Mouse (Mus musculus) telencephalon, adult 2 months (tissue): ENCODE measurements around the gene Mlf1.

Experiments used
- DNase-seq: peaks from one replicate; pipeline ENCODE4 v3.0.0-alpha.2; 2011; ENCODE audit warnings: low read depth, low spot score

The Mlf1 gene

GRCm38 (mm10) chr3:67373872-67374271 lies at the start of gene Mlf1:
TSS of gene Mlf1 (plus strand) at chr3:67374097.
- peak; percentile 79 for DNase-seq

DNA sequence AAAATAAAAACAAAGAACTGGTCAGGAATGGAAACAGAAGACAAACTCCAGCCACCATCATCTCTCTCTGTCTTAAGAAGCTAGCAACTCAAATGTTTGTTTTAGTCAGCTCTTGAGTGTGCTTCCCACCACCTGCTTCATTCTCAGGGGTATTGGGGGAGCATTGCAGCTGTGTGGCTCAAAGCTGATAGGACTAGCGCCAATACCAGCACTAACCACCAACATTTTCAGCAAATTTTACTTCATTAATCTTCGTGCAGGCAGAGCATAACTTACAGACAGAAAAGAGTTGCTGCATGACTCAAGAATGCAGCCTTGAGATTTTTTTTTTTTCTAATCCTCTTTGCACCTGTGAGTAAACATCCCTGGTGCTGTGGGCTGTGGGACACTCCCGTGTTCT lies 34.3 kb upstream of the Mlf1 start:
- DNase-seq: no peak

DNA sequence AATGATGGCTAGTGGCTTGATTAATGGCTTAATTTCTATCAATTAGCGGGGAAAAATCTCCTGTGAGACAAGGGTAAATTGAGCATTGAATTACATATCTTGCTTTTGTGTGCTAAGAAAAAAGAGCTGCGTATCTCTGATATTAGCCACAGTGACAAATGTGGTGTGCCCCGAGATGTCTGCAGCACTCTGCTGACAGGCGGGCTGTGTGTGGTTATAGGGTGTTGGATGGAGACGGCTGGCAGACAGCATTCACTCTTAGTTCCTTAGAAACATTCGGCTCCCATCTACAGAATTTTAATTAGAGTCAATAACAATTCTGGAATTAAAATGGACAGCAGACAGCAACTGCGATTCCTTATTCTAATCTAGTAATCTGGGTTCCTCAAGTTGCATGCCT lies 33.0 kb upstream of the Mlf1 start:
- no peak for DNase-seq

GRCm38 (mm10) chr3:67343004-67343662 lies 30.8 kb upstream of the Mlf1 start:
- no peak for DNase-seq

DNA sequence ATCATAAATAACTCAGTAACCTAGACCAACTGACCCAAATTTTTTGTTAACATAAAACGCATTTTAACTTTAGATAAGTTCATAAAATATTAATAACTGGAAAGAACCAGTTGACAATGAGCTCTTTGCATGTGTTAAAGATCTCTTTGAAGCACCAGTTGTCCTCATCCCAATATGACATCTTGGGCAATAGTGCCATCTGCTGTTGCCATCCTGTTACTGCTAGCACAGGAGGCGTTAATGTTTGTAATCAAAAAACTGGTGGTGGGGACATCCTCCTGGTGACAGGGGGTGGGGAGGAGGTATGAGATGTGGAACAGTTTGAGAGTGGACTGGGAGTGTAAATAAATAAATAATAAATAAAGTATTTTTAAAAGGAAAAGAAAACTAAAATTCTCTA lies 29.3 kb upstream of the Mlf1 start:
- peak; percentile 22 for DNase-seq

- no peak for DNase-seq
Measured at GRCm38 (mm10) chr3:67346674-67347073, 27.2 kb upstream of the Mlf1 start.

DNA sequence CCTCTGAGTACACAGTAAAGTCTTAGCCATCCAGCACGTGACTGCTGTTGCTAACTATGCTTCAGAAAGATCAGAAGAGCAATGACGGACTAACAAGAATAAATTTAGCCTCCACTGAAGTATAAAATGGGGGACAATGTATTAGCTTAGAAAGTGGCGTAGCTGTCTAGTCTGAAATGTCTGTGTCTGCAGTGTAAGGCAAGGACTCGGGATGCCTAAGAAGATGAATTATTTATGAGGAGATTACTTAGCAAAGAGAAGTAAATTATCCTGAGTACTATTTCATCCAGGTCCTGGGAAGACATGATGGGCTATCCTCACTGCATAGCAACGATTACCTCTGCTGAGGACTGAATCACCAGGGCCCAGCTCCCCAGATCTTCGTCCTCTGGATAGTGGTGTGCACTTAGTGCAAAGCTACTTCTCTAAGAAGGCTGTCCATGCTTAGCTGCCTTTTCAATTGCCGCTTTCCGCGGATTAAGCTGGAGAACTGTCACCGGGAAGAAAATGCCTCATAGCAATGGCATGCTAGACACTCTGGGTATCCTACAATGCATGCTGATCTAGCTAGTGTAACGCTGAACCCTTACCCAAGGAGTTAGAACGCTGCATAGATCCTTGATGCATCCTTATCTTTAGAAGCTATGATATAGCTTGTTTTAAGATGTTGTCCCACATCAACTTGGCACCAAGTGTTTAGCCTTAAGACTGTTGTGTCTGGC lies 22.3 kb upstream of the Mlf1 start:
- DNase-seq: no peak

GRCm38 (mm10) chr3:67352128-67352762 lies 21.7 kb upstream of the Mlf1 start:
- DNase-seq: peak; percentile 45

GRCm38 (mm10) chr3:67352763-67353149 lies 21.1 kb upstream of the Mlf1 start:
- no peak for DNase-seq

DNA sequence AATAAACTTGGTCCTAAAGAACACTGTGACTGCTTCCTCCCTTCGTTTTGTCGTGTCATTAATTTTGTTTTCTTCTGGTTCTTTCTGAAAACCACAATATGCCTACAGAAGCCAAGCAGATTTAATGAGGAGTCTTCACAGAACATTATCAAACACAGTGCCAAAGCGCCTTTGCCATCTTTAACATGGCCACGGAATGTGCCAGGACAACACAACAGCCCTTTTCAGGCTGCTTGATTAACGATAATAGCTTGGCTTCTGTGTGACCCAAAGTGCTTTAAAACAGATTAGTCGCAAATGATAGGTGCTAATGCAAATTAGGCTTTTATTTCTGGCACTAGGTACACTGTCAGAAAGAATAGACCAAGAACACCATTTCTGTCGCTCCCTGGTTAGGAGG lies 15.5 kb upstream of the Mlf1 start:
- DNase-seq: no peak

- no peak for DNase-seq
Measured at GRCm38 (mm10) chr3:67366087-67366892, 7.6 kb upstream of the Mlf1 start.

DNA sequence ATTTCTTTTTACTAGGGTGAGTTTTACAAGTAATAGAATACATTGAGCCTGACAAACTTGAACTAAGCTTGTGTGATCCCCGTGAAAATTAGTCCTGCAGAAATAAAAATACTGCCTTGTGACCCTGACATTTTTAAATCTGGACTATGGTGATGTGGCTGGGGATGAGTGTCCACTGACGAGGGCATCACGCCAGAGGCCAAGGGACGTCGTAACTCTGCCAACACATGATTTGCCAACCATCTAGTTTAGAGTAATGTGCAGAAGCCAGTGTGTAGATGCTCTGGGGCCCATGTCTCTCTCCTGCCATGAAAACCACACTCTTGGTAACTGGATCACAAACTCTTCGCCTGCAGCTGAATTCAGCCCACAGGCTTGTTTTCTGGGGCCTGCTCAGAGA lies 6.4 kb upstream of the Mlf1 start:
- DNase-seq: no peak

DNA sequence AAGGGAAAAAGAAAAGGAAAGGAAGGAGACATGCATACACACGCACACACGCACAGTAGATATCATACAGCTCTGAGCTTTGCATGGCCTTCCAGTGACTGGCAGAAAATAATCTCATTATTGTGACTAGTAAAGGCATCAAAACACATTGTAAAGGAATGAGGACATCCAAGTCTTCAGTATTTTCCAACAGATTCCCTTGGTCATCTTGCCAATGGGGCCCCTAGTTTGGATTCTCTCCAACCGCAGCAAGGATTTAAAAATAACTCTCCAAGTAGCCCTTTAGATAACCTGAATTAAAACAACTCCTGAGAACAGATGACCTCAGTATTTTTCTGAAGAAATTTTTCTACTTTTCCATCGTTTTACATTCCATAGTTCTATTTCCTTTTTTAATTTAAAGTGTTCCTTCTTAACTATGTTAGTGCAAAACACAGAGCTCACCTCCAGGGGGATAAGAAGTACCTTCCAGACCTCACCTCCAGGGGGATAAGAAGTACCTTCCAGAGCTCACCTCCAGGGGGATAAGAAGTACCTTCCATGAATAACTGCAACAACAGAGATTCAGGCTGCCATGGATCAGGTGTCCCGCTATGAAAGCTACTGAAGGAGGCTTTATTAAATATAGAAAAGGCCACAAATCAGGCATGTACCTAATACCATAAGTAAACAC lies 4.4 kb upstream of the Mlf1 start:
- no peak for DNase-seq

DNA sequence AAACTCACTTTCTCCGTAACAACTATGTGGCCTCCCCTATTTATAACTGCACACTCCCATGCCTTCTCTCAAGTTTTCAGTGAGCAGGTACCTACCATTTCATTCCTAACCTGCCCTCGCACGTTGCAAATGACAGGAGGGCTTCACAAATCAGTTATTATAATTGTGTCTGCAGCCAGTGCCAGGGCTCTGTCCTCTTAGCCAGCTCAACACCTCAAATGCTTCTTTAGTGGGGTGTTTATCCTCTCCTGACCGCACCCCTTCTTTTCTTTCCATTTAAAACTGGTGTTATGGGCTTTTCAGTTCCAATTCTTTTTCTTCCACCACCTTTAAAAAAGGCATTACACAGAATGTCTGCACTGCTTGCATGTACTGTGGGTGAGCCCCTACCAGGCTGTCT lies 1.7 kb upstream of the Mlf1 start:
- no peak for DNase-seq

- no peak for DNase-seq
Measured at GRCm38 (mm10) chr3:67372781-67373180, 1.1 kb upstream of the Mlf1 start.

GRCm38 (mm10) chr3:67374360-67374778 lies 472 bp downstream of the Mlf1 start:
- DNase-seq: no peak

GRCm38 (mm10) chr3:67375063-67375462 lies 1.2 kb downstream of the Mlf1 start, which contains the start of gene Gm17402:
TSS of gene Gm17402 (minus strand) at chr3:67375163.
- DNase-seq: no peak

- no peak for DNase-seq
Measured at GRCm38 (mm10) chr3:67378215-67378614, 4.3 kb downstream of the Mlf1 start.

GRCm38 (mm10) chr3:67429338-67429998 lies 55.6 kb downstream of the Mlf1 start:
- DNase-seq: no peak

DNA sequence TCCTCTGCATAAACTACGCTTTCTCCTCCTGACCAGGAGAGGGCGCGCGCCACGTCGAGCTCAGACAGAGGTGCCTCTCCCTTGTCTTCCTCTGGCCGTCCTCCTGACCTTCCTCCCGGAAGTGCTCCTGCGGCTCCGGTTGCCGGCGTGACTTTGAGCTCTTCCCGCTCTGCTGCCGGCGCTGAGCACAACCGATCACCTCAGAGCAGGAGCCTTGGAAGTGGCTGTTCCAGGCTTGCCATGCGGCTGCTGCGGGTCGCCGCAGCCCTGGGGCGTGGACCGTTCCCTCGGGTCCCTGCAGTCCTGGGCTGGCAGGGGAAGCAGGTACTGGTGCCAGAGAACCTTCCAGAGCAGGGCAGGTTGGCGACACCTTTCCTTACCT lies 56.1 kb downstream of the Mlf1 start, which contains the start of gene Gfm1:
TSS of gene Gfm1 (plus strand) at position 98 of the 382 bp plus-strand sequence.
- peak; percentile 77 for DNase-seq

GRCm38 (mm10) chr3:67434011-67434410 lies 60.1 kb downstream of the Mlf1 start:
- no peak for DNase-seq
